Mouse (Mus musculus): ENCODE measurements around the gene Clybl. TPM values are rescaled to one million over a fixed set of nuclear protein-coding genes. Genes with fewer than 3 reads are reported as not detected.

The Clybl gene
- polyA plus RNA-seq, 1 experiment from 2014 or later = 29.1 TPM

DNA sequence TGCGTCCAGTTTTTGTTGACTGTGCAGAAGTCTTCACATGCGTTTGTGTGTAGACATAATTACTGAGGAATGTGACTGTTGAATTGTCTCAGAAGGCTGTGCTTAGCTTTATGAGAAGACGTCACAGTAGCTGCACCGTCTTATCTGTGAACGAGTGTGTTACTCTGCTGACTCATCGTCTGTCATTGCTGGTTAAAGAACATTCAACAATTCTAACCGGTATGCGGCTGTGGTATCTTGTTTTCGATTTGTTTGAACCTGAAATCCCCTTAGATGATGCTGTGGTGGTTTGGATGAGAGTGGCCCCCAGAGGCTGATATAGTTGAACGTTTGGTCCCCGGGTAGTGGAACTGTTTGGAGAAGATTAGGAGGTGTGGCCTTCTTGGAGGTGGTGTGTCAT, 2.5 kb downstream of the Clybl start:
- H3K4me3 ChIP-seq (ENCODE audit: low read depth, low read length) = no peak overlapping the region
- WGBS = 85% methylated on average over 11 of the region's 11 CpGs

DNA sequence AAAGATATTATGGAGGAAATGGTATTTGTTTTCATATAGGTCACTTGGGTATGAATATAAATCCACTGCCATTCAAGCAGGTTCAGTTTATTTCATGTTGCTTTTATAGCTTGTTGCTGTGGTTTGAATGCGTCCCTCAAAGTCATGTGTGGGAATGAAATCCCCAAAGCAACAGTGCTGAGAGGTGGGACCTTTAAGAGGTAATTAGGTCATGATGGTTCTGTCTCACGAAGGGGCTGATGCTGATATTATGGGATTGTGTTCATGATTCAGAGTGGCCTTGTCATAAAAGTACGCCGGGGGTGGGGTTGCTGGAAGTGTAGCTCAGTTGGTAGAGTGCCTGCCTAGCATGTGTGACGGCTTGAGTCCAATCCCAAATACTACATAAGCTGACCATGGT, 6.7 kb downstream of the Clybl start:
- H3K27ac ChIP-seq (replicated peaks; ENCODE audit: low read depth, low read length) = no peak overlapping the region
- no peaks in the 10 kb centered on the region for H3K9me3 ChIP-seq (replicated peaks; ENCODE audit: control insufficient read depth, low read length)
- 87% methylated on average over 5 of the region's 5 CpGs for WGBS
- no peaks in the 10 kb centered on the region for H3K36me3 ChIP-seq (replicated peaks; ENCODE audit: control insufficient read depth, insufficient read depth, low read depth, low read length)
- DNase-seq (ENCODE audit: low spot score) (no peak), ATAC-seq (replicated peaks; ENCODE audit: insufficient number of reproducible peaks, low FRiP score, low TSS enrichment, low read depth) (no peak)
- no peak overlapping the region for H3K4me2 ChIP-seq (ENCODE audit: low read depth, low read length)
- H3K27me3 ChIP-seq (ENCODE audit: control insufficient read depth, insufficient read depth, low read length) = no peaks in the 10 kb centered on the region
- no peak overlapping the region for H3K9ac ChIP-seq (replicated peaks; ENCODE audit: low read length)
- no peak overlapping the region for H3K4me3 ChIP-seq (ENCODE audit: low read depth, low read length)
- H3K4me1 ChIP-seq (ENCODE audit: control insufficient read depth, insufficient read depth, low read length) = no peaks in the 10 kb centered on the region

More for the DNA sequence above, 2.5 kb downstream of the Clybl start:
- Histone ChIP-seq H3K27ac (replicated peaks; ENCODE audit: low read depth, low read length) (no peak overlapping the region), H3K4me1 (ENCODE audit: control insufficient read depth, insufficient read depth, low read length) (0 out of 2 replicates have a peak, but pooled peaks cover 3% of the 10 kb centered on the region), H3K4me2 (ENCODE audit: low read depth, low read length) (no peak overlapping the region), H3K36me3 (replicated peaks; ENCODE audit: control insufficient read depth, insufficient read depth, low read depth, low read length) (no peaks in the 10 kb centered on the region), H3K9ac (replicated peaks; ENCODE audit: low read length) (no peak overlapping the region), H3K27me3 (ENCODE audit: control insufficient read depth, insufficient read depth, low read length) (no peaks in the 10 kb centered on the region), H3K9me3 (replicated peaks; ENCODE audit: control insufficient read depth, low read length) (no peaks in the 10 kb centered on the region)
- DNase-seq (ENCODE audit: low spot score) (no peak), ATAC-seq (replicated peaks; ENCODE audit: insufficient number of reproducible peaks, low FRiP score, low TSS enrichment, low read depth) (no peak)

DNA sequence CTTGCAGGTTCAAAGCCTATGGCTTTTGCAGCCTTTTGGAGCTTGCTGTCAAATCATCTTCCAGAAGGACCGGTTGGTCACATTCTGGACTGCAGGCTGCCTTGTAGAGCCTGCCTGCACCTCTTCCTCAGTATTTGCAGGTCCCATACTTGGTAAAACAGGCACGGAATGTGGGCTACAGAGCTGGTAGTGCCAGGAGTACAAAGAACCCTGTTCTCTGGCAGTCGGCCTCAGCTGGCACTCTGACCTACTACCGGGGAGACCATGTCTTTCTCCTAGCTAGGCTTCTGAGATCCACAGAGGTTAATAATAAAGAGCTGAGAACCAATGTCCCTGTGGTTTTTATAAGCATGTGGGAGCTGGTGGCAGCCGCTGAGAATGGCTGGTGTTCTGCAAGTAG, 8.4 kb downstream of the Clybl start:
- H3K9ac ChIP-seq (replicated peaks; ENCODE audit: low read length) = no peak overlapping the region
- 82% methylated on average over 5 of the region's 5 CpGs for WGBS
- no peaks in the 10 kb centered on the region for H3K36me3 ChIP-seq (replicated peaks; ENCODE audit: control insufficient read depth, insufficient read depth, low read depth, low read length)
- H3K9me3 ChIP-seq (replicated peaks; ENCODE audit: control insufficient read depth, low read length) = no peaks in the 10 kb centered on the region
- H3K4me2 ChIP-seq (ENCODE audit: low read depth, low read length) = no peak overlapping the region
- H3K27me3 ChIP-seq (ENCODE audit: control insufficient read depth, insufficient read depth, low read length) = no peaks in the 10 kb centered on the region
- ATAC-seq (replicated peaks; ENCODE audit: insufficient number of reproducible peaks, low FRiP score, low TSS enrichment, low read depth) = no peak
- no peak overlapping the region for H3K4me3 ChIP-seq (ENCODE audit: low read depth, low read length)
- H3K27ac ChIP-seq (replicated peaks; ENCODE audit: low read depth, low read length) = no peak overlapping the region
- no peaks in the 10 kb centered on the region for H3K4me1 ChIP-seq (ENCODE audit: control insufficient read depth, insufficient read depth, low read length)
- no peak for DNase-seq (ENCODE audit: low spot score)

- Histone ChIP-seq H3K4me2 (ENCODE audit: low read depth, low read length) (no peak overlapping the region), H3K4me3 (ENCODE audit: low read depth, low read length) (no peak overlapping the region), H3K27me3 (ENCODE audit: control insufficient read depth, insufficient read depth, low read length) (no peaks in the 10 kb centered on the region), H3K4me1 (ENCODE audit: control insufficient read depth, insufficient read depth, low read length) (no peaks in the 10 kb centered on the region), H3K27ac (replicated peaks; ENCODE audit: low read depth, low read length) (no peak overlapping the region), H3K9ac (replicated peaks; ENCODE audit: low read length) (no peak overlapping the region), H3K36me3 (replicated peaks; ENCODE audit: control insufficient read depth, insufficient read depth, low read depth, low read length) (no peaks in the 10 kb centered on the region), H3K9me3 (replicated peaks; ENCODE audit: control insufficient read depth, low read length) (no peaks in the 10 kb centered on the region)
- 23% methylated on average over 2 of the region's 2 CpGs for WGBS
- ATAC-seq (replicated peaks; ENCODE audit: insufficient number of reproducible peaks, low FRiP score, low TSS enrichment, low read depth) (no peak), DNase-seq (ENCODE audit: low spot score) (no peak)
Measured at GRCm38 (mm10) chr14:122190527-122190926, 9.0 kb downstream of the Clybl start.

DNA sequence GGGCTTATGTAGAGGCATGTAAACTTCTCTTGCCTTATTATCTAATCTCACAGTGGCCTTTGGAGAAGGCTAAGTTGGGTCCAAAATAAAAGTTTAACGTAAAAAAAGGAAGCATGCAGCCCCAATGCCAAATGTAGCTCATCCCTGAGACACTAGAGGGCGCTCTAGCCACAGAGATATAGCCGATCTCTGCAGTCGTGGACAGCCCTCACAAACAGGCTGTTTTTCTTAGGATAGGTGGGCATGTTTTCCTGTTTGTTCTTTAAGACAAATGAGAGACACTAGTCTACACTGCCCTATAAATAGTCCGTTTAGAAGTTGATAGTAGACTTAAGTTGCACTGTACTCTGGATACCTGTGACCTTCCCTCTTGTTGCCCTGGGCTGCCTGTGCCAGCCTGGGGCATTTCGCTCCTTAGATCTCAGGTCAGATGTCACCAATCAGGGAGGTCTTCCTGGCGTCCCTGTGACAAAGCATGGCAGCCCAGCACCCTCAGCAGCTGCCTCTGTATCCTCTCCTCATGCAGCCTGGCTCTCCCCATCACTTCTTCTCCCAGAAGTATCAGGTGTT, 9.5 kb downstream of the Clybl start:
- peak; percentile 90 for DNase-seq (ENCODE audit: low spot score)
- Histone ChIP-seq H3K27me3 (ENCODE audit: control insufficient read depth, insufficient read depth, low read length) (no peaks in the 10 kb centered on the region), H3K36me3 (replicated peaks; ENCODE audit: control insufficient read depth, insufficient read depth, low read depth, low read length) (no peaks in the 10 kb centered on the region), H3K4me2 (ENCODE audit: low read depth, low read length) (no peak overlapping the region), H3K4me3 (ENCODE audit: low read depth, low read length) (no peak overlapping the region), H3K9ac (replicated peaks; ENCODE audit: low read length) (no peak overlapping the region), H3K4me1 (ENCODE audit: control insufficient read depth, insufficient read depth, low read length) (no peaks in the 10 kb centered on the region), H3K27ac (replicated peaks; ENCODE audit: low read depth, low read length) (no peak overlapping the region), H3K9me3 (replicated peaks; ENCODE audit: control insufficient read depth, low read length) (no peaks in the 10 kb centered on the region)
- WGBS = 17% methylated on average over 7 of the region's 7 CpGs
- ATAC-seq (replicated peaks; ENCODE audit: insufficient number of reproducible peaks, low FRiP score, low TSS enrichment, low read depth) = peak; percentile 37; the same call in 1 of the 2 replicates

DNA sequence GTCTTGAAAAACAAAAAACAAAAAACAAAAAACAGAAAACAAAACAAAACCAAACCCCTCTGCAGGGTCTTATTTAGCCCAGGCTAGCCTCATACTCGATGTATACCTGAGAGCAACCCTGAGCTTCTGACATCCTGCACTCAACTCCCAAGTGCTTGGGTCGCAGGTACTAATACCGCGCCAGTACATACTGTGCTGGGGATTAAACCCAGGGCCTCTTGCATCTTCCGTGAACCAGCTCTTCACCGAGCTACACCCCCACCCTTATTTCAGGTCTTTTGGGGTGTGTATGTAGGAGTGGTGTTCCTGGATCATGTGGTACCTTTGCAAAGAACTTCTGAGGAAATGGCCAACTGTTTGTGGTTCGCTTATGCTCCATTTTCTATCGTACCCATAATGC, 13.1 kb downstream of the Clybl start:
- ATAC-seq (replicated peaks; ENCODE audit: insufficient number of reproducible peaks, low FRiP score, low TSS enrichment, low read depth) (no peak), DNase-seq (ENCODE audit: low spot score) (no peak)
- no peak overlapping the region for H3K9ac ChIP-seq (replicated peaks; ENCODE audit: low read length)
- no peak overlapping the region for H3K27ac ChIP-seq (replicated peaks; ENCODE audit: low read depth, low read length)
- no peaks in the 10 kb centered on the region for H3K4me1 ChIP-seq (ENCODE audit: control insufficient read depth, insufficient read depth, low read length)
- WGBS = 96% methylated on average over 8 of the region's 8 CpGs
- no peak overlapping the region for H3K4me3 ChIP-seq (ENCODE audit: low read depth, low read length)
- no peaks in the 10 kb centered on the region for H3K9me3 ChIP-seq (replicated peaks; ENCODE audit: control insufficient read depth, low read length)
- no peaks in the 10 kb centered on the region; the same call in 1 of the 2 replicates for H3K36me3 ChIP-seq (replicated peaks; ENCODE audit: control insufficient read depth, insufficient read depth, low read depth, low read length)
- no peaks in the 10 kb centered on the region for H3K27me3 ChIP-seq (ENCODE audit: control insufficient read depth, insufficient read depth, low read length)
- H3K4me2 ChIP-seq (ENCODE audit: low read depth, low read length) = no peak overlapping the region

DNA sequence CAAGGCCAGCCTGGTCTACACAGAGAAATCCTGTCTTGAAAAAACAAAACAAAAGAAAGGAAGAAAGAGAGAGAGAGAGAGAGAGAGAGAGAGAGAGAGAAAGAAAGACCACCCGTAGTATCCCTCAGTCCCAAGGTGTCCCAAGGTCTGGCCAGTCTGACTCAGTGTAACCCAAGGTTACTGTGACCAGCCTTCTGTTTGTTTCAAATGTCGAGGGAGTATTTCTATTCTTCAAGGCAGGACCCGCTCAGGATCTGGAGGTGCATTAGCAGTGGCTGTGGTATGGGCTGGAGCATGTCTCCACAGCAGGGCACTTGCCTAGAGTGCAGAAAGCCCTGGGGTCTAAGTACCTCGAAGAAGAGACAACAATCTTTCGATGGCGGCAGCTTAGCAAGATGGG, 15.3 kb downstream of the Clybl start:
- Histone ChIP-seq H3K27ac (replicated peaks; ENCODE audit: low read depth, low read length) (no peak overlapping the region), H3K27me3 (ENCODE audit: control insufficient read depth, insufficient read depth, low read length) (no peaks in the 10 kb centered on the region), H3K4me3 (ENCODE audit: low read depth, low read length) (no peak overlapping the region), H3K9ac (replicated peaks; ENCODE audit: low read length) (no peak overlapping the region), H3K36me3 (replicated peaks; ENCODE audit: control insufficient read depth, insufficient read depth, low read depth, low read length) (no peaks in the 10 kb centered on the region; the same call in 1 of the 2 replicates), H3K4me2 (ENCODE audit: low read depth, low read length) (no peak overlapping the region), H3K4me1 (ENCODE audit: control insufficient read depth, insufficient read depth, low read length) (no peaks in the 10 kb centered on the region), H3K9me3 (replicated peaks; ENCODE audit: control insufficient read depth, low read length) (no peaks in the 10 kb centered on the region)
- WGBS = 81% methylated on average over 6 of the region's 6 CpGs
- no peak for ATAC-seq (replicated peaks; ENCODE audit: insufficient number of reproducible peaks, low FRiP score, low TSS enrichment, low read depth)
- no peak for DNase-seq (ENCODE audit: low spot score)

- H3K36me3 ChIP-seq (replicated peaks; ENCODE audit: control insufficient read depth, insufficient read depth, low read depth, low read length) = no peaks in the 10 kb centered on the region; the same call in 1 of the 2 replicates
- 39% methylated on average over 14 of the region's 14 CpGs for WGBS
- peak; percentile 82 for DNase-seq (ENCODE audit: low spot score)
- no peak overlapping the region for H3K9ac ChIP-seq (replicated peaks; ENCODE audit: low read length)
- no peaks in the 10 kb centered on the region for H3K9me3 ChIP-seq (replicated peaks; ENCODE audit: control insufficient read depth, low read length)
- H3K4me2 ChIP-seq (ENCODE audit: low read depth, low read length) = no peak overlapping the region
- no peak overlapping the region for H3K27ac ChIP-seq (replicated peaks; ENCODE audit: low read depth, low read length)
- peak; percentile 68 for ATAC-seq (replicated peaks; ENCODE audit: insufficient number of reproducible peaks, low FRiP score, low TSS enrichment, low read depth)
- H3K27me3 ChIP-seq (ENCODE audit: control insufficient read depth, insufficient read depth, low read length) = no peaks in the 10 kb centered on the region
- no peak overlapping the region for H3K4me3 ChIP-seq (ENCODE audit: low read depth, low read length)
- no peaks in the 10 kb centered on the region for H3K4me1 ChIP-seq (ENCODE audit: control insufficient read depth, insufficient read depth, low read length)
Measured at GRCm38 (mm10) chr14:122200247-122200885, 18.9 kb downstream of the Clybl start.

Measured in embryonic facial prominence, embryonic 11.5 days (tissue).